Mouse (Mus musculus) WW6 (cell line): ENCODE measurements around the gene Samt1.
"Not testable (repeated sequence)": the region's sequence is repeated elsewhere in the genome, so short reads cannot be mapped to it uniquely, and the experiment has no call there.

Source experiments
- DNase-seq: peaks from one replicate; pipeline ENCODE4 v3.0.0-alpha.2; 2013; ENCODE audit warnings: low read depth, low spot score

Gene Samt1

GRCm38 (mm10) chrX:154012540-154012939 is at the start of gene Samt1:
TSS of gene Samt1 (minus strand) at chrX:154012640.
- not testable (repeated sequence) for DNase-seq

- not testable (repeated sequence) for DNase-seq
Observed at GRCm38 (mm10) chrX:154054939-154055338, 42.5 kb upstream of the Samt1 start, which contains the start of gene Gm10057. TSS of gene Gm10057 (minus strand) at chrX:154055039.

- DNase-seq = not testable (repeated sequence)
Observed at GRCm38 (mm10) chrX:154033727-154034126, 21.3 kb upstream of the Samt1 start, which contains the start of gene 4921511M17Rik. TSS of gene 4921511M17Rik (minus strand) at chrX:154033827.

- not testable (repeated sequence) for DNase-seq
Observed at GRCm38 (mm10) chrX:153976914-153977313, 35.5 kb downstream of the Samt1 start.

- DNase-seq = not testable (repeated sequence)
Observed at GRCm38 (mm10) chrX:153976467-153976866, 36.0 kb downstream of the Samt1 start.

GRCm38 (mm10) chrX:153974450-153974849 is 38.0 kb downstream of the Samt1 start:
- no peak for DNase-seq

- DNase-seq = not testable (repeated sequence)
Observed at GRCm38 (mm10) chrX:153952866-153953265, 59.6 kb downstream of the Samt1 start.
